9 mouse cellular contexts compared by ENCODE assay signal in the genomic region with DNA sequence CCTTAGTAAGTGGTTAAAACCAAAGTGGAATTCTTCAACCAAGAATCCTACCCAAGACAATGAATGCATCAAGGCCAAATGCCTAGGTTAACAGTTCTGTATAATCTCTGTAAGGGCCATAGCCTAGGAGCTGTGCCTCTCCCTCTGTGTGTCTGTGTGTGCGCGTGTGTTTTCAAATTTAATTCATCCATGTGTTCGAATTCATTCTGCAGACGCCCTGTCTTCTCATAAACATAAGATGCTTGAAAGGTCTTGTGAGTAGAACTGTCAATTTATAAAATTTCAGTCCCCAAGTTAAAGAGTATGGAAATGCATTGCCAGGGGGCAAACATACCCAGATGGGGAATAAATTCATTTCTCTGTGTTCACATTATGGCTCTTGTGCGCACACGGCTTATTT. TPM values are rescaled to one million over a fixed set of nuclear protein-coding genes. Genes with fewer than 3 reads are reported as not detected.
A peak's percentile ranks its signal among the peaks of the same experiment; 100 is the strongest.
DNase-seq lines count a peak whose midpoint lies in the region; ATAC-seq lines count a peak whose summit lies in the region.
"Had no signal": no experiment of that assay in that cellular context is flagged by ENCODE, and none has a peak within 500 bp of the region (broad histone marks: within the 10 kb centered on the region; RNA-seq: fewer than 3 reads in every experiment).

No protein-coding gene starts in this region.

- no peaks in the 10 kb centered on the region for H3K27me3 ChIP-seq in kidney, embryonic 15.5 days
- no peaks in the 10 kb centered on the region for H3K27me3 ChIP-seq in forebrain, embryonic 10.5 days (ENCODE audit: poor library complexity, severe bottlenecking)
- H3K27me3 ChIP-seq in intestine, embryonic 14.5 days (replicated peaks; ENCODE audit: control insufficient read depth, insufficient read depth, low read length), result no peaks in the 10 kb centered on the region
- no peaks in the 10 kb centered on the region for H3K27me3 ChIP-seq in neural tube, embryonic 12.5 days (replicated peaks)

- peak overlapping the region; percentile 62 for H3K4me2 ChIP-seq in kidney, embryonic 15.5 days
- peak overlapping the region; percentile 71 for H3K4me2 ChIP-seq in intestine, embryonic 14.5 days (ENCODE audit: low read length)
- peak overlapping the region; percentile 72 for H3K4me2 ChIP-seq in neural tube, embryonic 12.5 days (replicated peaks)

- no peaks in the 10 kb centered on the region for H3K36me3 ChIP-seq in kidney, embryonic 15.5 days
- peaks cover 6% of the 10 kb centered on the region; the same call in 1 of the 2 replicates for H3K36me3 ChIP-seq in forebrain, embryonic 10.5 days (replicated peaks)
- 0 out of 2 replicates have a peak, but pooled peaks cover 10% of the 10 kb centered on the region for H3K36me3 ChIP-seq in intestine, embryonic 14.5 days (ENCODE audit: control insufficient read depth, insufficient read depth, low read length)
- no peaks in the 10 kb centered on the region for H3K36me3 ChIP-seq in neural tube, embryonic 12.5 days

- DNase-seq in kidney, postnatal 14 days, result no peak
- no peak for DNase-seq in forebrain, embryonic 10.5 days (ENCODE audit: extremely low spot score, low spot score)
- no peak for DNase-seq in intestine, embryonic 14.5 days (ENCODE audit: low spot score)
- DNase-seq in natural killer cell, adult 2 months (ENCODE audit: low spot score in 2 of 2), result no peak
- DNase-seq in T-cell, adult 2 months (ENCODE audit: low spot score), result no peak
- DNase-seq: cerebellum, adult 9-10 months had no signal

- peak overlapping the region; percentile 97 for H3K9ac ChIP-seq in kidney, embryonic 15.5 days
- peak overlapping the region; percentile 94 for H3K9ac ChIP-seq in intestine, embryonic 14.5 days (ENCODE audit: low read length)
- H3K9ac ChIP-seq in neural tube, embryonic 12.5 days, result peak overlapping the region; percentile 36

- no peak for ATAC-seq in kidney, embryonic 15.5 days (replicated peaks; ENCODE audit: low FRiP score)
- ATAC-seq in intestine, embryonic 14.5 days (replicated peaks; ENCODE audit: low FRiP score, low TSS enrichment, low read depth), result no peak
- no peak for ATAC-seq in neural tube, embryonic 12.5 days (ENCODE audit: low FRiP score, low read depth)
- no peak for ATAC-seq in inflammation-experienced regulatory T-cells, adult 6 months

- H3K9me3 ChIP-seq in kidney, embryonic 15.5 days (replicated peaks), result no peaks in the 10 kb centered on the region
- H3K9me3 ChIP-seq in forebrain, embryonic 10.5 days, result no peaks in the 10 kb centered on the region
- H3K9me3 ChIP-seq in intestine, embryonic 14.5 days (ENCODE audit: control insufficient read depth, low read length), result no peaks in the 10 kb centered on the region
- H3K9me3 ChIP-seq in neural tube, embryonic 12.5 days, result no peaks in the 10 kb centered on the region

- peak overlapping the region; percentile 88 for H3K4me3 ChIP-seq in kidney, embryonic 15.5 days (replicated peaks)
- peak overlapping the region; percentile 87 for H3K4me3 ChIP-seq in forebrain, embryonic 10.5 days
- H3K4me3 ChIP-seq in intestine, embryonic 14.5 days (ENCODE audit: low read depth, low read length), result peak overlapping the region; percentile 96
- H3K4me3 ChIP-seq in neural tube, embryonic 12.5 days, result peak overlapping the region; percentile 31

- 10% methylated on average over 6 of the region's 6 CpGs for WGBS in kidney, embryonic 15.5 days
- 29% methylated on average over 6 of the region's 6 CpGs for WGBS in forebrain, embryonic 10.5 days
- 26% methylated on average over 6 of the region's 6 CpGs for WGBS in intestine, embryonic 14.5 days
- WGBS in neural tube, embryonic 12.5 days, result 15% methylated on average over 6 of the region's 6 CpGs

- peaks cover 37% of the 10 kb centered on the region for H3K4me1 ChIP-seq in kidney, embryonic 15.5 days
- peaks cover 62% of the 10 kb centered on the region for H3K4me1 ChIP-seq in forebrain, embryonic 10.5 days
- peaks cover 39% of the 10 kb centered on the region for H3K4me1 ChIP-seq in intestine, embryonic 14.5 days (replicated peaks; ENCODE audit: control insufficient read depth, insufficient read depth, low read length)
- peaks cover 49% of the 10 kb centered on the region for H3K4me1 ChIP-seq in neural tube, embryonic 12.5 days

- peak overlapping the region; percentile 81 for H3K27ac ChIP-seq in kidney, embryonic 15.5 days
- peak overlapping the region; percentile 99 for H3K27ac ChIP-seq in forebrain, embryonic 10.5 days
- H3K27ac ChIP-seq in intestine, embryonic 14.5 days (ENCODE audit: low read depth), result peak overlapping the region; percentile 43; the same call in 1 of the 2 replicates
- no peak overlapping the region for H3K27ac ChIP-seq in neural tube, embryonic 12.5 days

RNA-seq across cellular contexts. Expression of a gene that starts 3.8 kb away (rescaled TPM):
- polyA plus RNA-seq in kidney, embryonic 15.5 days (2015; fragmentation: Nextera tagmentation; extraction: Ambion mirVana), result 81.9 and 84.5 TPM in 2 replicates
- polyA plus RNA-seq in forebrain, embryonic 10.5 days (2016; fragmentation: Nextera tagmentation; extraction: Ambion mirVana), result 38.2 and 38.8 TPM in 2 replicates
- 37.3 and 42.3 TPM in 2 replicates for polyA plus RNA-seq in intestine, embryonic 14.5 days (2014; fragmentation: Nextera tagmentation; extraction: Ambion mirVana)
- polyA plus RNA-seq in neural tube, embryonic 12.5 days (2016; fragmentation: Nextera tagmentation; extraction: Ambion mirVana), result 43.9 and 53.7 TPM in 2 replicates
- under 1 TPM in 2 of 3 experiments, not detected in 1; 0.05 to 0.43 TPM for polyA plus RNA-seq in inflammation-experienced regulatory T-cells, adult 6 months (2017; shearing (Covaris generic))

Comparison
In these comparisons a context has a peak if more than half of its experiments do, and no peak if none do; other contexts are left out.
1. H3K4me3 ChIP-seq: peak in every context shown above with its lines; median percentile 96 in intestine, embryonic 14.5 days; 88 in kidney, embryonic 15.5 days; 87 in forebrain, embryonic 10.5 days; 31 in neural tube, embryonic 12.5 days.
2. H3K9ac ChIP-seq: peak in every context shown above with its lines; median percentile 97 in kidney, embryonic 15.5 days; 94 in intestine, embryonic 14.5 days; 36 in neural tube, embryonic 12.5 days.
3. RNA of a gene that starts 3.8 kb away (polyA plus RNA-seq): 81.9 to 84.5 TPM in kidney, embryonic 15.5 days, 43.9 to 53.7 TPM in neural tube, embryonic 12.5 days, 38.2 to 38.8 TPM in forebrain, embryonic 10.5 days and 37.3 to 42.3 TPM in intestine, embryonic 14.5 days; 0.05 to 0.43 TPM in inflammation-experienced regulatory T-cells, adult 6 months; every median in the first group is over 10 times any median in the second.
4. Peak in every context shown above with its lines, with median percentiles within 50 percentile points of each other: H3K4me2 ChIP-seq.